8 mouse cellular contexts compared by ENCODE assay signal in genomic region chr17:21649936-21650335, GRCm38 (mm10). TPM values are rescaled to one million over a fixed set of nuclear protein-coding genes. Genes with fewer than 3 reads are reported as not detected.
DNase-seq lines count a peak whose midpoint lies in the region; ATAC-seq and TF ChIP-seq lines count a peak whose summit lies in the region.

No protein-coding gene starts in this region.

- H3K9ac ChIP-seq in midbrain, embryonic 16.5 days (ENCODE audit: low read depth, low read length), result peak overlapping the region; percentile 58

- 31% methylated on average over 2 of the region's 2 CpGs for WGBS in embryonic facial prominence, embryonic 10.5 days
- WGBS in hindbrain, embryonic 10.5 days, result 30% methylated on average over 2 of the region's 2 CpGs
- WGBS in midbrain, embryonic 16.5 days, result 29% methylated on average over 2 of the region's 2 CpGs

- H3K27ac ChIP-seq in embryonic facial prominence, embryonic 10.5 days (replicated peaks), result peak overlapping the region; percentile 71
- H3K27ac ChIP-seq in hindbrain, embryonic 10.5 days, result peak overlapping the region; percentile 79
- peak overlapping the region; percentile 82 for H3K27ac ChIP-seq in midbrain, embryonic 16.5 days (ENCODE audit: low read length)

- intact Hi-C loops in gastrocnemius, postnatal 36 days (cut with DNase I), result loop anchor here (2.0 kb wide), 1 partner anchor 29 kb away; no protein-coding TSS in a partner anchor

- no peaks in the 10 kb centered on the region for H3K27me3 ChIP-seq in E14TG2a.4 (ENCODE audit: insufficient read depth, low read length)
- H3K27me3 ChIP-seq in embryonic facial prominence, embryonic 10.5 days (replicated peaks; ENCODE audit: low read depth, poor library complexity, severe bottlenecking), result no peaks in the 10 kb centered on the region
- no peaks in the 10 kb centered on the region for H3K27me3 ChIP-seq in hindbrain, embryonic 10.5 days (ENCODE audit: insufficient read depth, poor library complexity, severe bottlenecking)
- H3K27me3 ChIP-seq in midbrain, embryonic 16.5 days (ENCODE audit: control insufficient read depth, insufficient read depth, low read depth, low read length), result no peaks in the 10 kb centered on the region

- peak; percentile 3 for DNase-seq in gastrocnemius, adult 18-20 months (ENCODE audit: low spot score)
- no peak for DNase-seq in gastrocnemius, postnatal 36 days
- DNase-seq in embryonic facial prominence, embryonic 10.5 days (ENCODE audit: low spot score), result no peak
- DNase-seq in hindbrain, embryonic 10.5 days (ENCODE audit: low spot score), result no peak
- peak; percentile 41 for DNase-seq in liver
- no peak for DNase-seq in layer of hippocampus, postnatal 25 days (ENCODE audit: extremely low spot score in 1 of 2, low spot score in 1 of 2)

- H3K36me3 ChIP-seq in E14TG2a.4 (ENCODE audit: insufficient read depth, low read length), result no peaks in the 10 kb centered on the region
- no peaks in the 10 kb centered on the region for H3K36me3 ChIP-seq in embryonic facial prominence, embryonic 10.5 days (replicated peaks)
- no peaks in the 10 kb centered on the region for H3K36me3 ChIP-seq in hindbrain, embryonic 10.5 days
- H3K36me3 ChIP-seq in midbrain, embryonic 16.5 days (ENCODE audit: control insufficient read depth, insufficient read depth, low read length), result no peaks in the 10 kb centered on the region

- H3K4me3 ChIP-seq in E14TG2a.4 (replicated peaks; ENCODE audit: low read length), result peak overlapping the region; percentile 75
- peak overlapping the region; percentile 58 for H3K4me3 ChIP-seq in embryonic facial prominence, embryonic 10.5 days
- H3K4me3 ChIP-seq in hindbrain, embryonic 10.5 days, result peak overlapping the region; percentile 54
- H3K4me3 ChIP-seq in midbrain, embryonic 16.5 days (ENCODE audit: low read depth, low read length), result peak overlapping the region; percentile 47

- TF ChIP-seq CTCF in E14TG2a.4 (conservative IDR thresholded peaks at IDR 0.05; ENCODE audit: low read length), result peak; percentile 70

- peaks cover 5% of the 10 kb centered on the region for H3K9me3 ChIP-seq in E14TG2a.4 (ENCODE audit: low read length)
- peaks cover 3% of the 10 kb centered on the region; the same call in 1 of the 2 replicates for H3K9me3 ChIP-seq in embryonic facial prominence, embryonic 10.5 days
- peaks cover 4% of the 10 kb centered on the region; the same call in 1 of the 2 replicates for H3K9me3 ChIP-seq in hindbrain, embryonic 10.5 days
- no peaks in the 10 kb centered on the region for H3K9me3 ChIP-seq in midbrain, embryonic 16.5 days (replicated peaks; ENCODE audit: control insufficient read depth, low read length, poor library complexity, severe bottlenecking)

- H3K4me2 ChIP-seq in midbrain, embryonic 16.5 days (ENCODE audit: low read length), result peak overlapping the region; percentile 58

- ATAC-seq in midbrain, embryonic 16.5 days, result peak; percentile 52

- peaks cover 12% of the 10 kb centered on the region for H3K4me1 ChIP-seq in E14TG2a.4 (replicated peaks; ENCODE audit: low read depth, low read length)
- peaks cover 4% of the 10 kb centered on the region; the same call in 1 of the 2 replicates for H3K4me1 ChIP-seq in embryonic facial prominence, embryonic 10.5 days
- peaks cover 5% of the 10 kb centered on the region; the same call in 1 of the 2 replicates for H3K4me1 ChIP-seq in hindbrain, embryonic 10.5 days (replicated peaks)
- 0 out of 2 replicates have a peak, but pooled peaks cover 2% of the 10 kb centered on the region for H3K4me1 ChIP-seq in midbrain, embryonic 16.5 days (ENCODE audit: control insufficient read depth, insufficient read depth, low read length)

RNA-seq across cellular contexts. Expression of gene Zfp983, which starts 0.5 kb away (rescaled TPM):
- 1 to 10 TPM; 1.7 to 1.9 TPM for total RNA-seq in gastrocnemius, adult 18-20 months (2021)
- 1 to 10 TPM; 1.1 to 1.5 TPM for total RNA-seq in gastrocnemius, postnatal 36 days (2021)
- 4.2 and 4.3 TPM in 2 replicates for polyA plus RNA-seq in embryonic facial prominence, embryonic 10.5 days (2016; fragmentation: Nextera tagmentation; extraction: Ambion mirVana)
- 5.4 and 5.7 TPM in 2 replicates for polyA plus RNA-seq in hindbrain, embryonic 10.5 days (2016; fragmentation: Nextera tagmentation; extraction: Ambion mirVana)
- 13.0 and 14.6 TPM in 2 replicates for polyA plus RNA-seq in midbrain, embryonic 16.5 days (2015; fragmentation: Nextera tagmentation; extraction: Ambion mirVana)
- total RNA-seq in layer of hippocampus, postnatal 25 days (2021), result 1 to 10 TPM; 8.9 to 9.8 TPM

RNA-seq across cellular contexts. Expression of gene Gm10226, which starts 41.7 kb away (rescaled TPM):
- total RNA-seq in gastrocnemius, adult 18-20 months (2021), result 1 to 10 TPM in 1 of 2 experiments, not detected in 1; 3.5 TPM
- total RNA-seq in gastrocnemius, postnatal 36 days (2021), result not detected
- 5.7 and 9.0 TPM in 2 replicates for polyA plus RNA-seq in embryonic facial prominence, embryonic 10.5 days (2016; fragmentation: Nextera tagmentation; extraction: Ambion mirVana)
- 10.5 and 11.6 TPM in 2 replicates for polyA plus RNA-seq in hindbrain, embryonic 10.5 days (2016; fragmentation: Nextera tagmentation; extraction: Ambion mirVana)
- polyA plus RNA-seq in midbrain, embryonic 16.5 days (2015; fragmentation: Nextera tagmentation; extraction: Ambion mirVana), result 18.1 and 19.9 TPM in 2 replicates
- total RNA-seq in layer of hippocampus, postnatal 25 days (2021), result 1 to 10 TPM; 6.5 to 10.0 TPM

RNA-seq across cellular contexts. Expression of gene Zfp760, which starts 57.6 kb away (rescaled TPM):
- under 1 TPM; 0.66 to 0.73 TPM for total RNA-seq in gastrocnemius, adult 18-20 months (2021)
- total RNA-seq in gastrocnemius, postnatal 36 days (2021), result under 1 TPM; 0.94 to 0.97 TPM
- polyA plus RNA-seq in embryonic facial prominence, embryonic 10.5 days (2016; fragmentation: Nextera tagmentation; extraction: Ambion mirVana), result 19.7 and 20.2 TPM in 2 replicates
- 13.5 and 18.9 TPM in 2 replicates for polyA plus RNA-seq in hindbrain, embryonic 10.5 days (2016; fragmentation: Nextera tagmentation; extraction: Ambion mirVana)
- polyA plus RNA-seq in midbrain, embryonic 16.5 days (2015; fragmentation: Nextera tagmentation; extraction: Ambion mirVana), result 10.7 and 12.3 TPM in 2 replicates
- total RNA-seq in layer of hippocampus, postnatal 25 days (2021), result 1 to 10 TPM; 7.1 to 7.8 TPM

Comparison
In these comparisons a context has a peak if more than half of its experiments do, and no peak if none do; other contexts are left out.
1. DNase-seq: peak in gastrocnemius, adult 18-20 months (single experiment) and liver (single experiment); none in gastrocnemius, postnatal 36 days (0 of 2), embryonic facial prominence, embryonic 10.5 days (single experiment), hindbrain, embryonic 10.5 days (single experiment) and layer of hippocampus, postnatal 25 days (0 of 2).
2. RNA of gene Zfp760, which starts 57.6 kb away (total RNA-seq): 7.1 to 7.8 TPM in layer of hippocampus, postnatal 25 days; 0.94 to 0.97 TPM in gastrocnemius, postnatal 36 days and 0.66 to 0.73 TPM in gastrocnemius, adult 18-20 months; every median in the first group is over 4 times any median in the second.
3. Peak in every context shown above with its lines, with median percentiles within 50 percentile points of each other: H3K4me3 ChIP-seq and H3K27ac ChIP-seq.